Mouse (Mus musculus) cerebellum, postnatal 36 days (tissue): Measurements from ENCODE around the gene Pdzd2.

Source experiments
- DNase-seq, 2 experiments: peaks; one replicate each; pipeline ENCODE4 v3.0.0; 2021 to 2022; ENCODE audit warnings: mixed read lengths in 2 of 2

Pdzd2 gene

GRCm38 (mm10) chr15:12739277-12740247 lies at the start of gene Pdzd2:
Pdzd2 (minus strand) TSS chr15:12739924.
- DNase-seq = peak; percentile 78 to 84

- no peak for DNase-seq
Measured at GRCm38 (mm10) chr15:12789406-12789867, 49.7 kb upstream of the Pdzd2 start.

GRCm38 (mm10) chr15:12788536-12788935 lies 48.8 kb upstream of the Pdzd2 start:
- no peak for DNase-seq

- no peak for DNase-seq
Measured at GRCm38 (mm10) chr15:12781729-12782326, 42.1 kb upstream of the Pdzd2 start.

GRCm38 (mm10) chr15:12781296-12781695 lies 41.6 kb upstream of the Pdzd2 start:
- no peak for DNase-seq

- DNase-seq = no peak
Measured at GRCm38 (mm10) chr15:12774149-12774753, 34.5 kb upstream of the Pdzd2 start.

GRCm38 (mm10) chr15:12770958-12771357 lies 31.2 kb upstream of the Pdzd2 start:
- no peak for DNase-seq

- DNase-seq = no peak
Measured at GRCm38 (mm10) chr15:12766848-12767247, 27.1 kb upstream of the Pdzd2 start.

- no peak for DNase-seq
Measured at GRCm38 (mm10) chr15:12763147-12763546, 23.4 kb upstream of the Pdzd2 start.

GRCm38 (mm10) chr15:12762258-12762913 lies 22.7 kb upstream of the Pdzd2 start:
- DNase-seq = no peak

- no peak for DNase-seq
Measured at GRCm38 (mm10) chr15:12760747-12761146, 21.0 kb upstream of the Pdzd2 start.

GRCm38 (mm10) chr15:12758461-12758860 lies 18.7 kb upstream of the Pdzd2 start:
- DNase-seq = no peak

GRCm38 (mm10) chr15:12757757-12758156 lies 18.0 kb upstream of the Pdzd2 start:
- DNase-seq = no peak

- DNase-seq = peak in 1 of 2 experiments; percentile 5
Measured at GRCm38 (mm10) chr15:12753201-12753600, 13.5 kb upstream of the Pdzd2 start.

- DNase-seq = no peak
Measured at GRCm38 (mm10) chr15:12750963-12751362, 11.2 kb upstream of the Pdzd2 start.

GRCm38 (mm10) chr15:12749549-12750301 lies 10.0 kb upstream of the Pdzd2 start:
- DNase-seq = no peak

GRCm38 (mm10) chr15:12742117-12742906 lies 2.6 kb upstream of the Pdzd2 start:
- no peak for DNase-seq

- DNase-seq = peak in 1 of 2 experiments; percentile 7
Measured at GRCm38 (mm10) chr15:12738301-12739093, 1.2 kb downstream of the Pdzd2 start.

- DNase-seq = no peak
Measured at GRCm38 (mm10) chr15:12735208-12735607, 4.5 kb downstream of the Pdzd2 start.

GRCm38 (mm10) chr15:12734221-12734620 lies 5.5 kb downstream of the Pdzd2 start:
- no peak for DNase-seq
